Mouse (Mus musculus) heart, adult 11 months (tissue): Measurements from ENCODE around the gene Ap2b1.

Source experiments
- DNase-seq: peaks from one replicate; pipeline ENCODE4 v3.0.0; 2022

The Ap2b1 gene

DNA sequence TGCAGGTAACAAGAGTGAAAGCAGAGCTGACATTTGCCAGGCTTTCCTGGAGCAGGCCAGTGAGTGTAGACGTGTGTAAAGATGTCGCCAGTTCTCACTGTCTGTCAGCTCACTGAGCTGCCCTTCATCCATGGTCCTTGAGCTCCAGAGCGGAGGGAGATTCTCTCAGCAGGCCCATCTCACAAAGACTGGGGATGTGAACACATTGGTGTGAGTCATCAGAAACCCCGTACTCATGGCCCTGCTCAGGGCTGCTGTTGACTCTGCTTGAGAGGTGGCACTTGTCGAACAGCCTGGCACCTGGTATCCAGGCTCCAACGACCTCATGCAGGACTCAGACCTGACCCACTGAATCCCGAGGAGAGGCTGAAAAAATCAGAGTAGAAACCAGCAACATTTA, 105.0 kb downstream of the Ap2b1 start:
- DNase-seq: peak; percentile 83

- no peak for DNase-seq
Measured at GRCm38 (mm10) chr11:83406391-83406790, 107.6 kb downstream of the Ap2b1 start.

- no peak for DNase-seq
Measured at GRCm38 (mm10) chr11:83408242-83408641, 109.4 kb downstream of the Ap2b1 start.

GRCm38 (mm10) chr11:83409087-83409754, 110.4 kb downstream of the Ap2b1 start, which contains the start of gene Rasl10b:
Gene Rasl10b, plus strand, starts transcription at chr11:83409137.
- DNase-seq: peak; percentile 95

- no peak for DNase-seq
Measured at GRCm38 (mm10) chr11:83409792-83410291, 111.0 kb downstream of the Ap2b1 start.

DNA sequence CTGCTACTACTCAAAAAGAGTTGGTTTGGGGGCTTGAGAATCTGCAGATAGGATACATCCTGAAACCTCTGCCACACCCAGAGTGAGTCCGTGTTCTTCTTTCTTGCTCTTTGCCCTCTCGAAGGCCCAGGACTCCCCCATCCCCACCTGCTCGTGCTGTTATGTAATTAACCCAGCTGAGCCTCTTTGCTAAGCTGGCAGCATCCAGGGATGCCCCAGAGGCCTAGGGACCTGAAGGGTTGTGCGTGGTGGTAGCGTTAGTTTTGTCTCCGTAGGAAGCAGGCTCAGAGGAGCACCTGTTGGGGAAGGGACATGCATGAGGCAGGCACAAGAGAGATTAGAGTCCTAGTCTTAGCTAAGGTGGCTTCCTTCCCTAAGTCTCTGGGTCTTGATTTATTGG, 111.7 kb downstream of the Ap2b1 start:
- DNase-seq: no peak

GRCm38 (mm10) chr11:83417080-83417479, 118.3 kb downstream of the Ap2b1 start:
- DNase-seq: peak; percentile 85

- peak; percentile 55 for DNase-seq
Measured at GRCm38 (mm10) chr11:83417708-83418107, 118.9 kb downstream of the Ap2b1 start.

GRCm38 (mm10) chr11:83418566-83418965, 119.7 kb downstream of the Ap2b1 start:
- DNase-seq: peak; percentile 82

- peak; percentile 82 for DNase-seq
Measured at GRCm38 (mm10) chr11:83420338-83420737, 121.5 kb downstream of the Ap2b1 start.

- DNase-seq: peak; percentile 85
Measured at GRCm38 (mm10) chr11:83421305-83421704, 122.5 kb downstream of the Ap2b1 start.

GRCm38 (mm10) chr11:83424681-83425080, 125.9 kb downstream of the Ap2b1 start:
- peak; percentile 92 for DNase-seq

- DNase-seq: peak; percentile 68
Measured at GRCm38 (mm10) chr11:83426964-83427363, 128.1 kb downstream of the Ap2b1 start.

DNA sequence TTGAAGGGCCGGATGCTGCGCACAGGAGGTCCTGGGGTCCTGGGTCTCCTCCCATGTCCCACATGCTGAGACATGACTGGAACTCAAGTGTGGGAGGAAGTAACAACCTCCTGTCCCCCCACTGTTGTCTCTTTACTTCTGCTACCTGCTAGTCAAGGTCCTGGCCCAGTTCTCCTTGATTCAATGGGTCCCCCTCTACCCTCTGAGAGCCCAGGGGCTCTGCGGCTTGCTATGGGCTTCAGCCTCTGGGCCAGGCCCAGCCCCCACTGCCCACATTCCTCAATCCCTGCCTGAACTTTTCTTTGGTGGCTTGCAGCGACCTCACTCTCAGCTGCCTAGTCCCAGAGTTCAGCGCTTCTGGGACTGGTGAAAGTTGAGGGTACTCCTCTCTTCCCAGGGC, 130.5 kb downstream of the Ap2b1 start, which contains the start of gene Gas2l2:
Gene Gas2l2, minus strand, starts transcription at position 101 of the 400 bp plus-strand sequence.
- no peak for DNase-seq

GRCm38 (mm10) chr11:83432533-83432932, 133.7 kb downstream of the Ap2b1 start:
- no peak for DNase-seq

- no peak for DNase-seq
Measured at GRCm38 (mm10) chr11:83437377-83437776, 138.6 kb downstream of the Ap2b1 start, which contains the start of gene 1700020L24Rik. Gene 1700020L24Rik, plus strand, starts transcription at chr11:83437677.

DNA sequence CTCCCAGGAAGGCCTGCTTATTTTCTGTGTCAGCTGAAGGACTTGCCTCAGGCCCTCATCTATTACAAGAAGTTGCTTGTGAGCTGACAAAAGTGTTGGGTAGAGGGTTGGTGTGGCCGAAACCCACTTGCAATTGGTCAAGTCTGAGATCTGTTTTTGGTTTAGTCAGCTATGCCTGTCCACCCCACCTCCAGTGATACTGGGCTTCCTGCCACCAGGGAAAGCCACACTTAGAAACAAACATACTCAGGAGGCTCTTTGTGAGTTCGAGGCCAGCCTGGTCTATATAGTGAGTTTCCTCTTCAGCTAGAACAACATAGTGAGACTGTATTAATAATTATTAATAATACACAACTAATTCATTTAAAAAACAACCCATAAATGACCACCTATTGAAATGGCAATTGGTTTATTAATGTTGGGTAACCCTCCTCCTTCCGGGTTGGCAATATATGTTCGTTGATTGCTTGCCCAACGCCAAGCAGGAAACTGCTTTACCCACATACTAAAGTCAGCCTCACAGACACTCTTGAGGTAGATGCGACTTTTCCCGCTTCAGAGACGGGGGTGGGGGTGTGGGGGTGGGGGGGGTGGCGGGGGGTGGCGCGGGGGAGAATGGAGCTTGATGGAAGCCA, 140.7 kb downstream of the Ap2b1 start:
- DNase-seq: no peak

- DNase-seq: peak; percentile 98
Measured at GRCm38 (mm10) chr11:83440081-83441064, 141.5 kb downstream of the Ap2b1 start.

GRCm38 (mm10) chr11:83441235-83441634, 142.4 kb downstream of the Ap2b1 start:
- DNase-seq: peak; percentile 98

- DNase-seq: peak; percentile 96
Measured at GRCm38 (mm10) chr11:83442596-83443267, 143.9 kb downstream of the Ap2b1 start.

DNA sequence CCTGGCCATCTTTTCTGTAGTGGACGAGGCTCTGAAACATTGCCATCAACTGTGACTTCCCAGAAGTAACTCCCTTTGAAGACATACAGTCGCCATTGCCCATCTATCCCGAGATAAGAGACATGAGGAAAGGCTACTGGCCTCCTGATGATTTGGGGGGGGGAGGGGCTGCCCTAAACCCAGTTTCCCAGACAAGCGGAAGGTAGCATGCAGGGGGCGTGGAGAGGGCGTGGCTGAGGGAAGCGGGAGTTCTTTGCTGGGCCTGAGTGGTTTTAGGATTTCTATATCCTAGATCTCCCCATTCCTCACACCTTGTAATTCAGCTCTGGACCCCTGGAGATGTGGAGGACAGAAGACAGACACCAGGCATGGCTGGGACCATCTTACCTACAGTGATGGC, 145.0 kb downstream of the Ap2b1 start:
- no peak for DNase-seq

DNA sequence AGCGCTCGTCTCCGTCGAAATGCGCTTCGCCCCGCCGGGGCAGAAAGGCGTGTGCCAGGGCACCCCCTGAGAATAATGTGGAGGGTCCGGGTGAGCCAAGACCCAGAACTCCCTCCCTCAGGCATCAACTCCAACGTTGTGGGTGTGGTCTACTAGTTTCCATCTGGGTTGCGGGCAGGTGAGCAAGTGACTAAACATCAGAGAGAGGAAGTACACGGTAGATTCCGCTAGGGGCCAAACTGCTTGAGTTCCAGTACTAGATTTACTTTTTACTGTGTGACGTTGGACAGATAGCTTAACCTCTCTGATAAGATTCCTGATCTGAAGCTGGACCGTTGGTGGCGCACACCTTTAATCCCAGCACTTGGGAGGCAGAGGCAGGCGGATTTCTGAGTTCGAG, 146.2 kb downstream of the Ap2b1 start:
- peak; percentile 79 for DNase-seq
